Mouse (Mus musculus) CD4-positive helper T cell, adult 2 months (primary cell): Measurements from ENCODE around the gene A430005L14Rik.
"Not testable (repeated sequence)": the region's sequence is repeated elsewhere in the genome, so short reads cannot be mapped to it uniquely, and the experiment has no call there.

Experiments
- DNase-seq: peaks from one replicate; pipeline ENCODE4 v3.0.0-alpha.2; 2012; ENCODE audit warnings: low read depth, missing footprints, low spot score

Gene A430005L14Rik

DNA sequence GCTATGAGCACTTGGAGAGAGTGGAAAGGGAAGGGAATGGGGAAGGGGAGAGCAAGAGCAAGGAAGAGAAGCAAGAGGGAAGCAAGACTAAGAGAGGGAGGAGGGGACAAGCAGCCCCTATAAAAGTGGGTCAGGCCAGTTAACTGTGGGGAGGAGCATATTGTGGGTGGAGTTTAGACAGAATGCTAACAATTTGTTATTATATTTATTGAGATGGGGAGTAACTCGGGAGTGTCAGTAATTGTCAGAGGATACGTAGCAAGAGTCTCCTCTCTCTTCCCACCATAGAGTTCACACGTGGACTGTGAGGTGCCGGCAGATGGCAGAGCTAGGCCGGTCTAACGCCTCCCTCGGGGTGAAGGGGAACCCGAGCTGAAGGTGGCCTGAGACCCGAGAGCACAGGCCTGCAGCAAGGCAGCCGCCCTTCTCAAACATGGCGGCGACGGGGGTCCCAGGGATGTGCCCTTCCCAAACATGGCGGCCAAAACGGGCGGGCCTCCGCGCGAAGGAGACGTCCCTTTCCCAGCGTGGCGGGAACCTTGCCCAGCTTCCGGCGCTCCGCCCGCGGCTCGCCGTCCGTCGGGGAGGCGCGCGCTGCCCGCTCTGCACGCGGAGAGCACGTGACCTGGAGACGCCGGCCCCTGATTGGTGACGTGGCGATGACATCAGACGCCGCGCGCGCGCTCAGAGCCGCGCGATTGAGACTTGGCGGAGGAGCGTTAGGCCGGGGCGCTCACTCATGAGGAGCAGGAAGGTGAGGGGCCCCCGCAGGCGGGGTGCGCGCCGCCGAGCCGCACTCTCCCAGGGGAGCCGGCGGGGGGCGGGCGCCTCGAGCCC lies at the start of gene A430005L14Rik:
Gene A430005L14Rik, plus strand, starts transcription at position 669 of the 837 bp plus-strand sequence.
- DNase-seq: peak; percentile 97

DNA sequence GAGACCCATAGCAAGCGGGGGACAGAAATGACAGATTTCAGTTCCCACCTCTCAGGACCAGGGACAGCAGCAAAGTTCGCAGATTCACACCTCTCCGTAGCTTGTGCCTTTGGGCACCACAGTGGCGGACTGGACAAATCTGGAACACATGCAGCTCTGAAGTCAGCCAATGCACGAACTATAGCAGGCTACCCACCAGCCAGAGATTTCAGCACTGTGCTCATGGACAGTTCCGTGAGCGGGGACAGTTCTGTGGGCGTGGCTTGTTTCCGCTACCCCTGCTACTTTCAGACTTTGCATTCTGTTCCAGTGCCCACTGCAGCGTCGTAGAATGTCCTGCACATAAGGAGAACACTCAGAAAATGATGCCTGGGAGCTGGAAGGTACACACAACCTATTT lies 49.5 kb upstream of the A430005L14Rik start:
- no peak for DNase-seq

DNA sequence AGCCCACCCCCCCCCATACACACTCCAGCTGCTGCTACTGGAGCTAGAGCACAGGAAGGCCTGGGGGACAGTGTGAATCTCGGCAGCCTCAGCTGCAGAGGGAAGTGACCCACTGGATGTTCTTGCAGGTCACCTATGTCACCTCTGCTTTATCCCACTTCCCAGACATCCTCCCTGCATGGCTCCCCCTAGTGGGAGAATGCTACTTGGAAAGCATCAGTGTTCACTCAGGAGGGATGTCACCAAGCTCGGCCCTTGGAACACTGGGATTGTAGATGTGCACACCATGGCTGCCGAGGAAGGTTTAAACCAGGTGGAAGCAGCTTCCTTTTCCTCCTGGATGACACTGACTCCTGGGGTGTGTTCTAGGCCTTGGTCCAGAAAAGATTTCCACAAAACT lies 43.4 kb upstream of the A430005L14Rik start:
- no peak for DNase-seq

DNA sequence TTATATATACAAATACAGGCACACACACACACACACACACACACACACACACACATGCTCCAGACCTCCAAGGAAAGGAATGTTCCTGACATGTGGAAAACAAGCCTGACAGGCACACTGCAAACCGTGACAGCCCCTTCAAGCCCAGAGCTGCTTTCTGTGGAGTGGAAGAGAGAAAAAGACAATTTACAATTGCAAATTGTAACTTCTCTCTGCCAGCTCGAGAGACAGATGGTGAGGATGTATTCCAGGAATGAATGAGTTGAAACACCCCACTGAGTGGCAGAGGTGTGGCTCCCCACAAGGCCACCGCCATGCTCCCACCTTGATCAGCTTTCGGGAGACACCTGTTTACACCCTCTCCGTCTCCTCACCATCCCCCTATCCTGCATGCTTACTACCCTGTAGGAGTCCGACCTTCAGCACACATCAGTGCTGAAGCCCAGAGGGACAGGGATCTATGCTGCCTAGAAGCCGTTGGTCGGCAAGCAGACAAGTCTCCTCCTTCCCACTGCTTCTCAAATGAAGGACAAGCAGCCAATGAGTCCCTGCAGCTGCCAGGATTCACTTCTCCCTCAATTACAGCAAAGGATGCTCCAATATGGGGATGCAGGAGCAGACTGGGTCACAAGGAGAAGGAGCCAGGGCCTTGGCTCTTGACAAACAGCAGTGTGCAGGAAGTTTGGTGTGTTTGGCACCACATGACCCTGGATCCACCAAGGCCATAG lies 39.1 kb upstream of the A430005L14Rik start:
- no peak for DNase-seq

DNA sequence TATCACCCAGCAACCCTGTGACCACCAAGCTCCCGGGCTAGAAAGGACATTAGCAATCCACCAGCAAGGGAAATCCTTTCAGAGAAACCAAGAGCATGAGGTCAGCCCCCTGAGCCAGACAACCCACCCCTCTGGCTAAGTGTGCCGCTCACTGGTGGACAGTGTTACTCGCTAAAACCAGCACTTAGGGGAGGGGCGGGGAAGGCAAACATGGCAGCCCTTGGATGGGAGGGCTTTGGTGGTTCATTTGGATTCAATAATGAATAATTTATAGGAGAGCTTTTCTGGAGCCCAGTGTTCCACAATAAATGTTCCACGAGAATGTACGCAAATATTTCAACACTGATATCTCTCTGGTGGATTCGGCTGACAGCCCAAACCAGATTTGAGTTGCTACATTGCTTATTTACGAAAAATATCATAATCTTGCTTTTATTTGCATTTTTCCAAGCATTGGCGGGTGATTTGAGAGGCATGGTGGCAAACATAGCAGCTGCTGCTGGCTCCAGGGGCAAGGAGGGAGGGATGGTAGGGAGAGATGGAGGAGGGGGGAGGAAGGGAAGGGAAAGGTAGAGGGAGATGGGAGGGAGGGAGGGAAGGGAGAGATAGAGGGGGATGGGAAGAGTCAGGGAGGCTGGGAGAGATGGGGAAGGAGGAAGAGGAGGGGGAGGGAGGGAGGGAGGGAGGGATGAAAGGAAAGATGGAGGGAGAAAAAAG lies 36.4 kb upstream of the A430005L14Rik start:
- DNase-seq: no peak

DNA sequence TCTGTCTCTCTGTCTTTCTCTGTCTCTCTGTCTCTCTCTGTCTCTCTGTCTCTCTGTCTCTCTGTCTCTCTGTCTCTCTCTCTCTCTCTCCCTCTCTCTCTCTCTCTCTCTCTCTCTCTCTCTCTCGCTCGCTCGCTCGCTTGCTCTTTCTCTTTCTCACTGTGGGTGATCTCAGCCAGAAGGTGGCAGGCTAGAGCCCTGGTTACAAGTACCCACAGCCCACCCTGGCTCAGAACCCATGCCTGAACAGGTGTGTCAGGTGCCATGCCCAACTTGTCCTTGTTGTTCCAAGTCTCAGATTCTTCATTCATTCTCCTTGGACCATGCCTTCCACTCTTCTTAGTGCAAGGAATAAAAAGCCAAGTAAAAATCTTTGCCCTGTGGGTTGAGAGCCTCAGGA lies 34.9 kb upstream of the A430005L14Rik start:
- DNase-seq: not testable (repeated sequence)

DNA sequence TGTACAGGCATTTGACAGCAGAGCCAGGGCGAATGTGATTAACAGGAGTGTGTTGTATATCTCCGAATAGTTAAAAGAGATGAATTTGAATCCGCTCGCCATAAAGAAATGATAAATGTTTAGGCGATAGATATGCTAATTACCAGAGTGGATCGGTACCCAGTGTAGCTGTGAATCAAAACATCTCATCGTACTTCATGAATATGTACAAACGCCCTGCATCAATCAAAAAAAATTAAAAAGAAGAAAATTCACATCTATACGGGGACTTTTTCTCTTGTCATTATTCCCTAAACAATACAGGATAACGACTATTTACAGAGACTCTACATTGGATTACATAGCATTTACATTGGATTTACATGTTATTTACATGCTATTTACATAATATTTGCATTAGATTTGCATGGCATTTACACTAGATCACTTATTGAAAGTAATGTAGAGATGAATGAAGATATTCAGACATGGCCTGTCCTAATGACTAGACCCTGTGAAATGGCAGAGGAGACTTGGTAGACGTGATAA lies 28.2 kb upstream of the A430005L14Rik start:
- no peak for DNase-seq

DNA sequence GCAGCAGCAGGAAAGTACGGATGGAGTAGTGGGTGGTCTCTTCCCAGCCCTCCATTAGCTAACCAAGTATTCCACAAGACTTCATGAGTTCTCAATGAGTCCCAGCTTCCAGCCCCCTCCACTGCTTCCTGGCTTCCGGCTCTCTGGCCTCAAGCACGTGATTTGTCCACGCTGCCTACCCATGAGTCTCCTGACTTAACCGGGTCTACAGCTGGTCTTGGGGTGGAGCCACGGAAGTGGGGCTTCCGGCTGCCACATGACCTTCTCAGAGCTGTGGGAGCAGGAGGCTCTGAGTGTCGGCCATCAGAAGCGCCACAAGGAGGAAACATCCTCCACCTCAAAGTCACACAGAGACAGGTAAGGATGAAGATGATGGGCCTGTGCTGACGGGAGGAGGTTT lies 27.6 kb upstream of the A430005L14Rik start:
- DNase-seq: no peak

DNA sequence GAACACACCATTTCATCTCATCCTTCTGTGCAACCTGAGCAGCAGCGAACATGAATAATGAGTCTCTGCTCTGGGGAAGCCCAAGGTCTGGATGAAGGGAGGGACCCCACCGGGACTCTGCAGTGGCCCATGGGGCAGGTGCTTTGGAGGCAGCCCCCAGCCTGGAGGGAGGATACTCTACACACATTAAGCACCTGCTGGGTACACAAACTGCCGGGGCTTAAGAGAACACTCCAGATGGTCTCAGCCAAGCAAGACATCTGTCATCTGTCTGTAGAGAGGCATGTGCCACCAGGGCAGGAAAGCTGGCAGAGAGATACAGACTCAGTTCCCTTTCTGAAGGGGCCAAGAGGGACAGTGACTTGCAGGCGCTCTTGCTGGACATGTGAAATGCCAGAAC lies 27.1 kb upstream of the A430005L14Rik start:
- DNase-seq: no peak

DNA sequence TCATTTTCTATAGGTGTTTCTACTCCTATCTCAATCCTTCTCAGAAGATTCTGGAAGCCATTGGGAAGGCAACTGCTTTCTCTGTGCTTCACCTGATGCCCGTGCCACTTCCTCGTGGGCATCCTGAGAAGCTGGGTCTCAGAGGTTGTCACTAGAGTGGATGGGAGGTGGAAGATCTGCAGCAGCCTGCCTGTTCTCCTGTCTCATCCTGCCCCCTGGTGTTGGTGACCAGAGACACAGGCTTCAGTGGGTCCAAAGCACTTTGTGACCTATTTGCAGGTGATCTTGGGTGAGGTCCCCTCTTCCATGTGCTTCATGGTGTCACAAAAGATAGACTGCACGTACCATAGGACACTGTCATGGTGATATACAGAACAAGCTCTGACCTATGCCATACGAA lies 13.8 kb upstream of the A430005L14Rik start:
- DNase-seq: no peak

DNA sequence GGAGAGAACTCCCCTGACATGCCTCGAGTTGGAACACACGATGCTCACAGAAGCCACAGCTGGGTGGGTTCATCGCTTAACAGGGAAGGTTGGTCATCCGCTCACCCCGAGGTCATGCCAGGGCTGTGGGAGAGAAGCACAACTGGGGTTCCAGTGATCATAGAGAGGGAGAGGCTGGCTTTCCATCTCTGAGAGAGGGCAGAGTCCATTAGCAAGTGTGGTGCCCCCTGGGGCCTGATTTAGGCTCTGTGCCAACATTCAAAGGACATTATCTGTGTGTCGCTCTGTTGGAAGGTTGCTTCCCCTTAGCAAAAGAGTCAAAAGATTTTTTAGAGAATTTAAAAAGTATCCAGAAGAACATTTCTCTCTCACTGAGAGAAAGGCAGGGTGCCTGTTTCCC lies 12.8 kb upstream of the A430005L14Rik start:
- no peak for DNase-seq

DNA sequence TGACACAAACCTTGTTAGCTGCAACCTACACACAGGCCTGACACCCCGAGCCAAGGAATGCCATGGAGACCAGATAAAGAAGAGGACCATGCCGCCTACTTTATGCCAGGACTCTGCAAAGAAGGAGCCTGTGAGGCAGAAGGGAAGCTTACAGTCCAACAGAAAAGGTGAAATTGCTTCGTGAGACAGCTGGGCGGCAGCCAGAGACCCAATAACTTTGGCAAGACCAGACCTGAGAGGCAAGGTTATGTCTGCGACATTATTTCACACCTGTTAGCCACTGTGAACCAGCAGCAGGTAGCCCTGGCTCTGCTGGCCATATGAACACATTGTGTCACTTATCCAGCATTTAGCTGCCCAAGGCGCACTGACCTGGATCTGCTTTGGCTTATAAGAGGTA lies 11.3 kb upstream of the A430005L14Rik start:
- no peak for DNase-seq

DNA sequence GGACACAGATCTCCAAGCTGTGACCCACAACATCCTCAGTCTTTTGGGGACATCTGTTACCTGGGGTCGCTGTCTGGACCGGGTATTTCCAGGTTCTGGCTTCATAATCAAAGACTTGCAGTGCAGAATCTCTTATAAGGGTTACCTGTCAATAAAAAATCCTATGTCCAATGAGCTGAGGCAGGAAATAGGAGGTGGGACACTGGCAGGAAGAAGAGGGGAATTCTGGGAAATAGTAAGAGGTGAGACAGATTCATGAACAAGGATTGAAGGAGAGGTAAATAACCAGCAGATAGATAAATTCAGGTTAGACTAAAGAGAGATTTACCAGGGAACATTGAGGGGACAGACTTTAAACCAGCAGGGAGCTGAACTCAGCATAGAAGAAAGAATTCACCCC lies 6.7 kb upstream of the A430005L14Rik start:
- DNase-seq: no peak

DNA sequence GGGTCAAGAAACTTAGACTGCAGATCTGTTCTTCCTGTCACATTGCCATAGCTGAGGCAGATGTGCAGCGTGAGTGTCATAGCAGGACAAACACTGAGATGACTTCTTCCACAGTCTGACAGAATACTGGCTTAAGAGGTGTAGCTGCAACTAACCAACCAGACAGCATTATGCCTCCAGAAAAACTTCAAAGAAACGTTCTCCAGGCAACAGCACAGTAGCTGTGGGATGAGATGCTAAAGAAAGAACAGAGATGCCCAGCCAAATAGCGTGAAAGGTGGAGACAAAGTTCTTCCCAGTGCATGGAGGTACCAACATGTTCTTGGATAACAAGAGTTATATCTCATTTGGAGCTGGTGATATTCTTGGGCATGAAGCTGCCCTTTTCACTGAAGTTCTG lies 5.9 kb upstream of the A430005L14Rik start:
- no peak for DNase-seq

DNA sequence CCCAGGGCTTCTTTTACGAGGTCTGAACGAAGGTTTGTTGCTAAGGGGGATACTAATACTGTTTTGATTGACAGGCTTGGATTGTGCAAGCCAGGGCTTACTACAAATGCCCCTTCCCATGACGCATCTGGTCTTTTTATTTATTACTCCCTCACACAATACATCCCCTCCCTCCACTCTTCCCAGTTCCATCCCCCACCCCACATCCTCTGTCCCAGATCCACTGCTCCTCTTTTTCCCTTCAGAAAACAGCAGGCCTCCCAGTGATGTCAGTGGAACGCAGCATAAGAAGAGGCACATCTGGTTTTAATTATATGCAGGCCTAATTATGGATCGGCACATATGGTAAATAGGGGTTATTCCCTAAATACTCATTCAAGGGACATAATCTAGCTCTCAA lies 5.3 kb upstream of the A430005L14Rik start:
- DNase-seq: no peak

DNA sequence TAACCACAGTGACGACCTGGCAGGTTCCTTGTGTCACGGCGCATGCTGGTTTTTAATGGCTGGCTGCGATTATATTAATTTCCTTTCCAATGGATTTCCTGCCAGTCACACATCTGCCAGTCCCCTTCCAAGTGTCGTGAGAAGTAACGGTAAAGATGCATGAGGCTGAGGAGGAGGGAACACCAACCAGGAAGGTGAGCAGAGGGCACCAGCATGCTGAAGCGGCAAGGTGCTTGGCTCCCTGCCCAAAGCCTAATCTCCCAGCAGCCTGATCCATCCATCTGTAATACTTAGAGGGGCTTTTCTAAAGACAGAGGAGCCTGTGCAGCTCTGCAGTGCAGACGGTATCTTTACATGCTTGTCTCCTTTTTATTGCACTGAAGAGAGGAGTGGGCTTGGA lies 1.4 kb upstream of the A430005L14Rik start:
- no peak for DNase-seq

DNA sequence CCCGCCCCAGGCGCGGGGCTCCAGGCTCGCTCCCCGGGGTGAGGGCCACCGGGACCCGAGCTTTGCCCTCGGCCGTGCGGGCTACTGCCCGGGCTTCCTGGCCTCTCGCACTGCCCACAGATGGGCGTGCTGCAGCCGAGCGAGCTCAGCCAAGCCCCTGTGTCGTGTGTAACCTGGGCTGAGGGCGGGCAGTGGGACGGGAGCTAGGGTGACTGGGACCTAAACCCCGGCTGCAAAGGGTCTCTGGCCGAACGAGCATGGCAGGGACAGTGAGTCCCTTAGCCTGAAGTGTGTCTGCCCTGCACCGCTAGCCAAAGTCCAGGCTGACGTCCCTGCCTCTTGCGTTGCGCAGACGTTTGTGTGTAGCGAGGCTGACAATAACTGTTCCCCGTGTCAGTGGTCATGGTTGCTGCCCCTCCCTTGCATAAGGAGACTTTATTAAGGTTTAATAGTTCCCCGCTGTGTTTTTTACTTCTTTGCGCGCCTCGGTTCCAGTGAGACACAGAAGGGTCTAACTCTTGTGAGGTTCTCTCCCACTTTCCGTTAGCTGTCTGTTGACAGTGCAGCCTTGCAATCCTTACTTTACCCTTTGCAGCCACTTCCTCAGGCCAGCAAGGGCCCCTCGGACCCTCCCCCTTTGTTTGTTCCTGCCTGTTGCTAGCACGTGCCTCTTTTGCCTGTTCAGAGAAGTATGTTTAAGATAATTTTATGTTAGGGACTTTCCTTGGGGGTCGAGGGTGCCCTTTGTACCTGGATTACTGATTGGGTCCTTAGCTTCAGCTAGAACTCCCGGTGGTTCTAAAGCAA lies 610 bp downstream of the A430005L14Rik start:
- DNase-seq: no peak

DNA sequence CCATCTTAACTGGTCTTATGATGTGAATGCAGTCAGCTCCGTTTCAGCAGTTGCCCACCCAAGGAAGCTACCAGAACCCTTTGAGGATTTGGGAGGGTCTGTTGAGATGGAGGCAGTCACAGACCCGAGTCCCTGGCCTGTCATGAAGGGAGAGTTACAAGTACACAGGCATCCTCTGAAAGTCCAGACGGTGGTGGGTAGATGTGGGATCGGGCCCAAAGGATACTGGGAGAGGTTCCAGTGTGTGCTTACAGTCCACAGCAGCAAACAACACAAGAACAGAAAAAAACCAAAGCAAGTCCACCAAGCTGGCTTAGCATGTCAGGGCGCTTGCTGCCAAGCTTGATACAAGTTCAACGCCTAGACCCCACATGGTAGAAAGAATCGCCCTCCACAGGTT lies 5.6 kb downstream of the A430005L14Rik start:
- DNase-seq: no peak

DNA sequence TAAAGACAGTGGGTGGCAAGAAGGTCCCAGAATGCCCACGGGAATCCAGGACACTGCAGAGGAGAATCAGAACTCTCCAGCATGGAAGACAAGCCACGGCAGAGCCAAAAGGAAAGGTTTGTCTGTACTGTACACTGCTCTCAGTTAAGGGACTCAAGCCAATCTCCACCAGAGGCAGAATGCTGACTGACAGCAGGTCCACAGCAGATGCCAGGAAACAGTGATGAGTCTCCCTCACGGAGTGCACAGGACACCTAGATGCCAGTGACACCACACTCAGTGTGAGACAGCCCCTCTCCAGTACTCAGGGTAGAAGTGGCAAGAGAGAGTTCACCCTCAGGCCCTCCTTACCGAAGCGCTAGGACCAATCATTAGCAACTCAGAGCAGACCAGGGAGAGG lies 9.6 kb downstream of the A430005L14Rik start:
- DNase-seq: no peak

DNA sequence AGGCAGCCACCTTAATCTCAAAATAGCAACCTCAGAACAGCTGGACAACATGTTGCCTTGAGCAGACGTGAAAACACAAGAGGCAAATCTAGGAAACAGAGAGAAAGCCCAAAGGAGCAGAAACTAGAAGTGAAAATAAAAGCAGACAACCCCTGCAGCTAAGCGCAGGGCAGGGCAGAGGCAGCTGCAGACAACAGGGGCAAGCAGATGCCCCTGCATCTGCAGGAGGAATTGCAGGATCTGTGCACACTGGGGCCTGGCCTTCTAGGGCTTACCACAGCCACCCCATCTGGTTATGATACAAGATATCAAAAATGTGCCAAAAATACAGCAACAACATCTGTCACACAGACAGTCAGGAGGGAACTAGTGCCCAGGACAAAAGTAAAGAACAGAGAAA lies 10.5 kb downstream of the A430005L14Rik start:
- no peak for DNase-seq

DNA sequence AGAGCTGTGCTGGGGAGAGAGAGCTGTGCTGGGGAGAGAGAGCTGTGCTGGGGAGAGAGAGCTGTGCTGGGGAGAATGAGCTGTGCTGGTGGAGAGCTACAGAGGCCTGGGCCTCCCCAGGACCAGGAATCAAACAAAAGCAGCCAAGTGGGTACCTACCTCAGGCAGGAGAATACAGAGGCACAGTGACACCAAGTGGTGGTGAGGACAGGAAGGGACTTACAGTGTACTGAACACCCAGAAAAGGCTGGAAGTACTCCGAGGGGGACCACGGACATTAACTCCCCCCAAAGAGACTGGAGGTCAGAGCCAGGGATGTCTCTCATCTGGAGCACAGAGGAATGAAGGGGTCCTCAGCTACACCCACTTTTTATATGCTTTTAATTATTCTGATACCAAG lies 11.0 kb downstream of the A430005L14Rik start:
- DNase-seq: no peak
